ENCODE assay signal across 9 mouse cellular contexts in the genomic region with DNA sequence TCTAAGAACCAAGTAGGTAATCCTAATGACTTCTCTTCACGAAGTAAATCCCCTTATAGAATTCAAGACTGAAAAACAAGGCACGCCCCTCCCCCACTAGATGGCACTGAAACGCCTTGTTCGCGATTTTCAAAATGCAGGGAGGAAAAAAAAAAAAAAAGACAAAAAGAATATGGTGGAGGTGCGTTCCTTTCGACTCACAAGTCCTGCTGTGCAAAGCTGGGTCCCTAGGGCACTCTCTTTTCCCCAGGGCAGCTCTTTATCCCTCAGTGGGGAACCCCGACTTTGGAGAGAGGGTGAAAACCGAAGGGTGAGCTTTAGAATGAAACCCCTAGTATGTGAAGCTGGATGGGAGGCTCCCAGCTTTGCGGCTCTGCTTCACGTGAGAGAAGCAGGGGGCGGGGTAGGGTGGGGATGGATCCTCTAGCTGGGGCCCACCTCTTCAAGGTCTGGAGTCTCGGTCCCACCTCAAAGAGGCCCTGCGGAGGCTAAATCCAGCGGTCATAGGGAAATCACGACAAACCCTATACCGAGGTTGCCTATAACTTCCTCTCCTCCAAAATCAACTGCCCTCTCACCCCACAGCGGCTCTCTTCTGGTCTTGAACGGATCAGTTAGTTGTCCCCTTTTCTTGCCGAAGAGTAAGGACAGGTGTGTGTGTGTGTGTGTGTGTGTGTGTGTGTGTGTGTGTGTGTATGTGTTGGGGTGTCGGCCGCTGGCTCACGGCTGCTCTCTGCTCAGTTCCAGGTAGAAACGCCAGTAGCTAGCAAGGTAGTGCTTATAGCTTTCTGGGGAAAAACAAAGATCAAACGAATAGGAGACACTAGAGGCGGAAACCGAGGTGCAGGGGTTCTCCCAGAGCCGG. TPM values are rescaled to one million over a fixed set of nuclear protein-coding genes. Genes with fewer than 3 reads are reported as not detected.
DNase-seq lines count a peak whose midpoint lies in the region; ATAC-seq and TF ChIP-seq lines count a peak whose summit lies in the region.
"Had no signal": no experiment of that assay in that cellular context is flagged by ENCODE, and none has a peak within 500 bp of the region (broad histone marks: within the 10 kb centered on the region; RNA-seq: fewer than 3 reads in every experiment).

No protein-coding gene starts in this region.

- peak overlapping the region; percentile 91 for H3K9ac ChIP-seq in forebrain, embryonic 16.5 days (replicated peaks; ENCODE audit: low read depth, low read length)
- H3K9ac ChIP-seq in intestine, postnatal 0 days (ENCODE audit: low read depth, low read length), result peak overlapping the region; percentile 17; the same call in 1 of the 2 replicates
- peak overlapping the region; percentile 45; the same call in 1 of the 2 replicates for H3K9ac ChIP-seq in limb, embryonic 13.5 days

- H3K4me1 ChIP-seq in forebrain, embryonic 16.5 days (replicated peaks; ENCODE audit: control insufficient read depth, insufficient read depth, low read length), result peaks cover 13% of the 10 kb centered on the region
- no peaks in the 10 kb centered on the region for H3K4me1 ChIP-seq in intestine, postnatal 0 days (replicated peaks; ENCODE audit: control insufficient read depth, insufficient read depth, low read length)
- H3K4me1 ChIP-seq in limb, embryonic 13.5 days, result peaks cover 22% of the 10 kb centered on the region
- peaks cover 14% of the 10 kb centered on the region for H3K4me1 ChIP-seq in olfactory bulb, adult 2 months (ENCODE audit: control insufficient read depth, insufficient read depth, low read length)

- peak overlapping the region; percentile 98 for H3K27ac ChIP-seq in forebrain, embryonic 16.5 days (ENCODE audit: low read length)
- H3K27ac ChIP-seq in intestine, postnatal 0 days (ENCODE audit: low read depth, low read length), result no peak overlapping the region
- H3K27ac ChIP-seq in limb, embryonic 13.5 days, result no peak overlapping the region
- peak overlapping the region; percentile 16; the same call in 1 of the 2 replicates for H3K27ac ChIP-seq in olfactory bulb, adult 2 months (ENCODE audit: insufficient read depth, low read depth, low read length)

- TF ChIP-seq CTCF in intestine, postnatal 0 days (IDR thresholded peaks at IDR 0.05; ENCODE audit: low read depth), result peak; percentile 62
- TF ChIP-seq CTCF in olfactory bulb, adult 2 months (IDR thresholded peaks at IDR 0.05; ENCODE audit: insufficient read depth, low read depth, low read length), result no peak

- H3K9me3 ChIP-seq in forebrain, embryonic 16.5 days (ENCODE audit: control insufficient read depth, low read length), result no peaks in the 10 kb centered on the region
- no peaks in the 10 kb centered on the region for H3K9me3 ChIP-seq in intestine, postnatal 0 days (ENCODE audit: control insufficient read depth)
- no peaks in the 10 kb centered on the region for H3K9me3 ChIP-seq in limb, embryonic 13.5 days

- TF ChIP-seq POLR2A in olfactory bulb, adult 2 months (IDR thresholded peaks at IDR 0.05; ENCODE audit: insufficient read depth, low read depth, low read length), result no peak

- H3K4me2 ChIP-seq in forebrain, embryonic 16.5 days (ENCODE audit: low read length), result peak overlapping the region; percentile 84
- peak overlapping the region; percentile 87 for H3K4me2 ChIP-seq in intestine, postnatal 0 days (replicated peaks; ENCODE audit: low read depth)
- H3K4me2 ChIP-seq in limb, embryonic 13.5 days (replicated peaks), result peak overlapping the region; percentile 96

- peak; percentile 10 for DNase-seq in kidney, adult 18-20 months
- DNase-seq in kidney, adult 11 months, result no peak
- peak; percentile 75 for DNase-seq in cerebellum, adult 11-12 months

- H3K27me3 ChIP-seq in forebrain, embryonic 16.5 days (replicated peaks; ENCODE audit: control insufficient read depth, insufficient read depth, low read length), result no peaks in the 10 kb centered on the region
- peaks cover 47% of the 10 kb centered on the region for H3K27me3 ChIP-seq in intestine, postnatal 0 days (replicated peaks; ENCODE audit: control insufficient read depth, insufficient read depth, low read length)
- peaks cover 85% of the 10 kb centered on the region for H3K27me3 ChIP-seq in limb, embryonic 13.5 days

- no peaks in the 10 kb centered on the region for H3K36me3 ChIP-seq in forebrain, embryonic 16.5 days (ENCODE audit: control insufficient read depth, insufficient read depth)
- H3K36me3 ChIP-seq in intestine, postnatal 0 days (ENCODE audit: control insufficient read depth, insufficient read depth), result no peaks in the 10 kb centered on the region
- no peaks in the 10 kb centered on the region for H3K36me3 ChIP-seq in limb, embryonic 13.5 days

- H3K4me3 ChIP-seq in forebrain, embryonic 16.5 days (replicated peaks; ENCODE audit: low read length), result peak overlapping the region; percentile 79
- H3K4me3 ChIP-seq in intestine, postnatal 0 days (ENCODE audit: low read depth, low read length), result peak overlapping the region; percentile 51
- peak overlapping the region; percentile 56 for H3K4me3 ChIP-seq in limb, embryonic 13.5 days
- peak overlapping the region; percentile 67 for H3K4me3 ChIP-seq in olfactory bulb, adult 2 months (ENCODE audit: insufficient read depth, low read depth, low read length)

- peak; percentile 24 for ATAC-seq in forebrain, embryonic 16.5 days
- ATAC-seq in intestine, postnatal 0 days, result no peak
- ATAC-seq in limb, embryonic 13.5 days (ENCODE audit: low FRiP score, low read depth), result no peak
- ATAC-seq in granulocyte monocyte progenitor cell, adult 5-6 weeks (replicated peaks; ENCODE audit: poor library complexity, severe bottlenecking), result no peak

- 0% methylated on average over 28 of the region's 28 CpGs for WGBS in forebrain, embryonic 16.5 days
- WGBS in intestine, postnatal 0 days, result 1% methylated on average over 28 of the region's 28 CpGs
- under 1% methylated on average over 27 of the region's 28 CpGs for WGBS in limb, embryonic 13.5 days
- under 1% methylated on average over 28 of the region's 28 CpGs for WGBS in olfactory bulb, adult 2 months

RNA-seq across cellular contexts. Expression of gene Tmem178b, which starts 2.6 kb away (rescaled TPM):
- 25.2 and 32.2 TPM in 2 replicates for polyA plus RNA-seq in forebrain, embryonic 16.5 days (2015; fragmentation: Nextera tagmentation; extraction: Ambion mirVana)
- polyA plus RNA-seq in intestine, postnatal 0 days (2015; fragmentation: Nextera tagmentation; extraction: Ambion mirVana), result 0.60 and 0.82 TPM in 2 replicates
- polyA plus RNA-seq in limb, embryonic 13.5 days (2015; fragmentation: Nextera tagmentation; extraction: Ambion mirVana), result 1.3 and 1.5 TPM in 2 replicates
- polyA plus RNA-seq in olfactory bulb, adult 2 months (2012; ENCODE audit: insufficient read depth, insufficient read length, low replicate concordance, missing spikeins), result not detected in 2 replicates
- not detected in 2 replicates for total RNA-seq in granulocyte monocyte progenitor cell, adult 5-6 weeks (2014; fragmentation: Nextera tagmentation)
- total RNA-seq in granulocyte monocyte progenitor cell, adult 5-6 weeks (2017), result not detected in 2 replicates
- polyA plus RNA-seq: Patski had no signal

RNA-seq across cellular contexts. Expression of gene Mrps33, which starts 59.7 kb away (rescaled TPM):
- polyA plus RNA-seq in forebrain, embryonic 16.5 days (2015; fragmentation: Nextera tagmentation; extraction: Ambion mirVana), result 210 and 212 TPM in 2 replicates
- 194 and 209 TPM in 2 replicates for polyA plus RNA-seq in intestine, postnatal 0 days (2015; fragmentation: Nextera tagmentation; extraction: Ambion mirVana)
- 197 and 205 TPM in 2 replicates for polyA plus RNA-seq in limb, embryonic 13.5 days (2015; fragmentation: Nextera tagmentation; extraction: Ambion mirVana)
- polyA plus RNA-seq in olfactory bulb, adult 2 months (2012; ENCODE audit: insufficient read depth, insufficient read length, low replicate concordance, missing spikeins), result not detected in 2 replicates
- total RNA-seq in granulocyte monocyte progenitor cell, adult 5-6 weeks (2014; fragmentation: Nextera tagmentation), result 107 and 122 TPM in 2 replicates
- 55.8 and 64.7 TPM in 2 replicates for total RNA-seq in granulocyte monocyte progenitor cell, adult 5-6 weeks (2017)

Comparison
In these comparisons a context has a peak if more than half of its experiments do, and no peak if none do; other contexts are left out.
1. H3K27ac ChIP-seq: peak in forebrain, embryonic 16.5 days (single experiment) and olfactory bulb, adult 2 months (single experiment); none in intestine, postnatal 0 days (single experiment) and limb, embryonic 13.5 days (single experiment).
2. H3K9ac ChIP-seq: peak in every context shown above with its lines; median percentile 91 in forebrain, embryonic 16.5 days; 45 in limb, embryonic 13.5 days; 17 in intestine, postnatal 0 days.
3. RNA of gene Tmem178b, which starts 2.6 kb away (polyA plus RNA-seq): 25.2 to 32.2 TPM in forebrain, embryonic 16.5 days and not detected in olfactory bulb, adult 2 months; 1.3 to 1.5 TPM in limb, embryonic 13.5 days and 0.60 to 0.82 TPM in intestine, postnatal 0 days; every median in the first group is over 10 times any median in the second.
4. RNA of gene Mrps33, which starts 59.7 kb away (polyA plus RNA-seq): 210 to 212 TPM in forebrain, embryonic 16.5 days, 194 to 209 TPM in intestine, postnatal 0 days and 197 to 205 TPM in limb, embryonic 13.5 days; not detected in olfactory bulb, adult 2 months; every median in the first group is over 100 times any median in the second.
5. Peak in every context shown above with its lines, with median percentiles within 50 percentile points of each other: H3K4me2 ChIP-seq and H3K4me3 ChIP-seq.